Mouse (Mus musculus) embryonic facial prominence, embryonic 12.5 days (tissue): ENCODE measurements around the gene Ifrd2. TPM values are rescaled to one million over a fixed set of nuclear protein-coding genes. Genes with fewer than 3 reads are reported as not detected.
"Not testable (repeated sequence)": the region's sequence is repeated elsewhere in the genome, so short reads cannot be mapped to it uniquely, and the experiment has no call there.

Source experiments
- ATAC-seq: fragments of 200-750 bp; cut with Nextera tagmentation; 2 replicates; pipeline ENCODE4 v1.8.0; 2017; ENCODE audit not compliant: insufficient number of reproducible peaks, insufficient read depth, low FRiP score, low TSS enrichment
- H3K27ac ChIP-seq: fragments of 300-500 bp; sonication (generic); 2 replicates; pipeline ENCODE4 v1.5.1; 2016; ENCODE audit warnings: mild to moderate bottlenecking
- H3K27me3 ChIP-seq: fragments of 300-500 bp; sonication (generic); 2 replicates; pipeline ENCODE4 v1.6.1; 2016; ENCODE audit warnings: mild to moderate bottlenecking, moderate library complexity
- H3K36me3 ChIP-seq: fragments of 300-500 bp; sonication (generic); 2 replicates; pipeline ENCODE4 v1.6.1; 2016; ENCODE audit warnings: mild to moderate bottlenecking
- H3K4me1 ChIP-seq: fragments of 300-500 bp; sonication (generic); 2 replicates; pipeline ENCODE4 v1.6.1; 2016
- H3K4me2 ChIP-seq: fragments of 300-500 bp; sonication (generic); replicated peaks from 2 replicates; pipeline ENCODE4 v1.6.1; 2016; ENCODE audit warnings: mild to moderate bottlenecking, moderate library complexity
- H3K4me3 ChIP-seq: fragments of 300-500 bp; sonication (generic); 2 replicates; pipeline ENCODE4 v1.5.1; 2016; ENCODE audit warnings: mild to moderate bottlenecking
- H3K9ac ChIP-seq: fragments of 300-500 bp; sonication (generic); 2 replicates; pipeline ENCODE4 v1.6.1; 2016; ENCODE audit warnings: mild to moderate bottlenecking, moderate library complexity
- H3K9me3 ChIP-seq: fragments of 300-500 bp; sonication (generic); 2 replicates; pipeline ENCODE4 v1.6.1; 2016; ENCODE audit warnings: mild to moderate bottlenecking, moderate library complexity
- WGBS: fragments of 180-500 bp; shearing (Covaris S2); methylation state at CpG from one replicate; pipeline ENCODE4 v1.1.7; 2016; 5-methylcytosine and 5-hydroxymethylcytosine counted together
- polyA plus RNA-seq: library from polyadenylated mRNA; unstranded; fragments of >200 nt; fragmentation: Nextera tagmentation; extraction: Ambion mirVana; gene quantifications from 2 replicates; pipeline ENCODE4 v1.2.1, GENCODE M21; 2016

Gene Ifrd2
- polyA plus RNA-seq, 1 experiment from 2014 or later = 36.9 TPM

GRCm38 (mm10) chr9:107552690-107553393, 34.6 kb upstream of the Ifrd2 start:
- H3K4me2 ChIP-seq = peak overlapping the region; percentile 83

GRCm38 (mm10) chr9:107553541-107554318, 33.7 kb upstream of the Ifrd2 start:
- Histone ChIP-seq H3K36me3 (peaks cover 25% of the 10 kb centered on the region), H3K4me2 (peak overlapping the region; percentile 83), H3K27ac (peak overlapping the region; percentile 69), H3K4me1 (peaks cover 49% of the 10 kb centered on the region), H3K27me3 (peaks cover 13% of the 10 kb centered on the region; the same call in 1 of the 2 replicates), H3K4me3 (peak overlapping the region; percentile 78), H3K9ac (peak overlapping the region; percentile 79), H3K9me3 (no peaks in the 10 kb centered on the region)
- WGBS = 6% methylated on average over 37 of the region's 37 CpGs
- ATAC-seq = peak; percentile 49

More at GRCm38 (mm10) chr9:107552690-107553393, 34.6 kb upstream of the Ifrd2 start:
- Histone ChIP-seq H3K36me3 (peaks cover 16% of the 10 kb centered on the region), H3K9me3 (no peaks in the 10 kb centered on the region), H3K4me3 (no peak overlapping the region), H3K9ac (no peak overlapping the region; the same call in 1 of the 2 replicates), H3K27me3 (peaks cover 13% of the 10 kb centered on the region; the same call in 1 of the 2 replicates), H3K27ac (no peak overlapping the region), H3K4me1 (peaks cover 49% of the 10 kb centered on the region)
- 86% methylated on average over 5 of the region's 5 CpGs for WGBS
- no peak for ATAC-seq

GRCm38 (mm10) chr9:107554319-107554825, 33.1 kb upstream of the Ifrd2 start:
- H3K27me3 ChIP-seq = peaks cover 13% of the 10 kb centered on the region; the same call in 1 of the 2 replicates
- peaks cover 31% of the 10 kb centered on the region for H3K36me3 ChIP-seq
- under 1% methylated on average over 53 of the region's 53 CpGs for WGBS
- H3K4me2 ChIP-seq = peak overlapping the region; percentile 83
- peaks cover 49% of the 10 kb centered on the region for H3K4me1 ChIP-seq
- peak overlapping the region; percentile 94 for H3K27ac ChIP-seq
- peak; percentile 90 for ATAC-seq
- H3K9me3 ChIP-seq = no peaks in the 10 kb centered on the region
- H3K9ac ChIP-seq = peak overlapping the region; percentile 79
- peak overlapping the region; percentile 78 for H3K4me3 ChIP-seq

GRCm38 (mm10) chr9:107555031-107555457, 32.4 kb upstream of the Ifrd2 start:
- H3K4me3 ChIP-seq = peak overlapping the region; percentile 78
- peak overlapping the region; percentile 94 for H3K27ac ChIP-seq
- H3K4me1 ChIP-seq = peaks cover 49% of the 10 kb centered on the region
- WGBS = under 1% methylated on average over 23 of the region's 23 CpGs
- ATAC-seq = peak; percentile 9
- H3K9me3 ChIP-seq = no peaks in the 10 kb centered on the region
- peaks cover 8% of the 10 kb centered on the region; the same call in 1 of the 2 replicates for H3K27me3 ChIP-seq
- peak overlapping the region; percentile 83 for H3K4me2 ChIP-seq
- peak overlapping the region; percentile 79 for H3K9ac ChIP-seq
- peaks cover 38% of the 10 kb centered on the region for H3K36me3 ChIP-seq

GRCm38 (mm10) chr9:107555701-107556100, 31.7 kb upstream of the Ifrd2 start:
- H3K27ac ChIP-seq = peak overlapping the region; percentile 94
- H3K9ac ChIP-seq = peak overlapping the region; percentile 79

GRCm38 (mm10) chr9:107556346-107556745, 31.1 kb upstream of the Ifrd2 start:
- Histone ChIP-seq H3K36me3 (peaks cover 51% of the 10 kb centered on the region), H3K4me1 (peaks cover 40% of the 10 kb centered on the region), H3K4me3 (peak overlapping the region; percentile 78), H3K9ac (no peak overlapping the region), H3K27ac (peak overlapping the region; percentile 43; the same call in 1 of the 2 replicates), H3K27me3 (no peaks in the 10 kb centered on the region), H3K9me3 (no peaks in the 10 kb centered on the region), H3K4me2 (peak overlapping the region; percentile 83)
- 79% methylated on average over 3 of the region's 3 CpGs for WGBS
- ATAC-seq = no peak

More at GRCm38 (mm10) chr9:107555701-107556100, 31.7 kb upstream of the Ifrd2 start:
- Histone ChIP-seq H3K27me3 (peaks cover 2% of the 10 kb centered on the region; the same call in 1 of the 2 replicates), H3K4me1 (peaks cover 46% of the 10 kb centered on the region), H3K4me3 (peak overlapping the region; percentile 78), H3K4me2 (peak overlapping the region; percentile 83), H3K9me3 (no peaks in the 10 kb centered on the region), H3K36me3 (peaks cover 45% of the 10 kb centered on the region)
- 41% methylated on average over 2 of the region's 2 CpGs for WGBS
- no peak for ATAC-seq

- peak within 1 kb of the TSS; percentile 70 for H3K9ac ChIP-seq
- H3K4me1 ChIP-seq = peaks cover 25% of the 10 kb centered on the region
Observed at GRCm38 (mm10) chr9:107563029-107563581, 24.3 kb upstream of the Ifrd2 start, which contains the start of gene Tusc2. TSS of gene Tusc2 (plus strand) at chr9:107563255.

GRCm38 (mm10) chr9:107565556-107565955, 21.9 kb upstream of the Ifrd2 start:
- peaks cover 33% of the 10 kb centered on the region for H3K36me3 ChIP-seq
- not testable (repeated sequence) for H3K27me3 ChIP-seq, ATAC-seq, H3K9ac ChIP-seq, H3K4me2 ChIP-seq, H3K4me3 ChIP-seq, H3K9me3 ChIP-seq
- 43% methylated on average over 5 of the region's 5 CpGs for WGBS
- H3K4me1 ChIP-seq = peaks cover 35% of the 10 kb centered on the region
- H3K27ac ChIP-seq = peak overlapping the region; percentile 64; the same call in 1 of the 2 replicates

More at GRCm38 (mm10) chr9:107563029-107563581, 24.3 kb upstream of the Ifrd2 start, which contains the start of gene Tusc2:
- peak; percentile 91 for ATAC-seq
- Histone ChIP-seq H3K36me3 (peaks cover 54% of the 10 kb centered on the region), H3K4me2 (peak within 1 kb of the TSS; percentile 80), H3K27ac (peak within 1 kb of the TSS; percentile 64), H3K27me3 (no peaks in the 10 kb centered on the region), H3K4me3 (peak within 1 kb of the TSS; percentile 80), H3K9me3 (no peaks in the 10 kb centered on the region)
- 1% methylated on average over 46 of the region's 46 CpGs for WGBS

- peak overlapping the region; percentile 64 for H3K27ac ChIP-seq
- 59% methylated on average over 15 of the region's 15 CpGs for WGBS
- ATAC-seq = no peak
- 0 out of 2 replicates have a peak overlapping the region, but pooled peaks have one; percentile 3 for H3K9ac ChIP-seq
- H3K4me3 ChIP-seq = no peak overlapping the region
- H3K4me1 ChIP-seq = peaks cover 42% of the 10 kb centered on the region
- no peaks in the 10 kb centered on the region for H3K27me3 ChIP-seq
- H3K4me2 ChIP-seq = no peak overlapping the region
- peaks cover 33% of the 10 kb centered on the region for H3K36me3 ChIP-seq
- H3K9me3 ChIP-seq = no peaks in the 10 kb centered on the region
Observed at GRCm38 (mm10) chr9:107566041-107566709, 21.3 kb upstream of the Ifrd2 start.

GRCm38 (mm10) chr9:107566855-107567254, 20.6 kb upstream of the Ifrd2 start:
- 57% methylated on average over 3 of the region's 3 CpGs for WGBS
- peaks cover 33% of the 10 kb centered on the region for H3K36me3 ChIP-seq
- peaks cover 47% of the 10 kb centered on the region for H3K4me1 ChIP-seq
- H3K27me3 ChIP-seq = no peaks in the 10 kb centered on the region
- ATAC-seq = no peak
- no peaks in the 10 kb centered on the region for H3K9me3 ChIP-seq
- no peak overlapping the region for H3K4me3 ChIP-seq
- H3K9ac ChIP-seq = no peak overlapping the region
- 0 out of 2 replicates have a peak overlapping the region, but pooled peaks have one; percentile 86 for H3K4me2 ChIP-seq
- H3K27ac ChIP-seq = peak overlapping the region; percentile 64; the same call in 1 of the 2 replicates
